Mouse (Mus musculus): Measurements from ENCODE around the gene Skiv2l. TPM values are rescaled to one million over a fixed set of nuclear protein-coding genes. Genes with fewer than 3 reads are reported as not detected.

The Skiv2l gene
- total RNA-seq, 2 experiments from 2014 or later, result 71.4 to 74.8 TPM

Small RNAs within 50 kb of the gene (microRNA-seq; reads per million reads assigned to microRNA genes)
- 2.5 to 3.7 reads per million in 2 experiments for gene Mir6970
- 4.7 reads per million in 2 experiments for gene Mir6971
- gene Mir6972, result 0 reads per million in 2 experiments

Other genes starting within 250 kb of the Skiv2l start
- 100 to 1,000 TPM in 1 of 2 experiments, 10 to 100 TPM in 1; 96.4 to 102 TPM for gene Rnf5, start 246.5 kb downstream of the Skiv2l start, total RNA-seq (2021)
- 100 to 1,000 TPM; 164 to 172 TPM for gene Agpat1, start 245.9 kb downstream of the Skiv2l start, total RNA-seq (2021)
- gene Egfl8, start 234.2 kb downstream of the Skiv2l start, total RNA-seq (2021), result 1 to 10 TPM; 6.0 to 7.0 TPM
- gene Ppt2, start 221.7 kb downstream of the Skiv2l start, total RNA-seq (2021), result 10 to 100 TPM; 32.9 to 34.1 TPM
- 100 to 1,000 TPM; 231 to 238 TPM for gene Prrt1, start 220.7 kb downstream of the Skiv2l start, total RNA-seq (2021)
- gene Fkbpl, start 205.4 kb downstream of the Skiv2l start, total RNA-seq (2021), result 10 to 100 TPM; 11.8 to 14.8 TPM
- gene Atf6b, start 203.1 kb downstream of the Skiv2l start, total RNA-seq (2021), result 10 to 100 TPM; 75.8 to 78.6 TPM
- 1 to 10 TPM; 4.1 to 4.7 TPM for gene Tnxb, start 179.7 kb downstream of the Skiv2l start, total RNA-seq (2021)
- gene C4b, start 106.3 kb downstream of the Skiv2l start, total RNA-seq (2021), result 1 to 10 TPM; 8.7 to 9.6 TPM
- not detected for gene Cyp21a1, start 45.6 kb downstream of the Skiv2l start, total RNA-seq (2021)
- 10 to 100 TPM; 63.6 to 64.2 TPM for gene Stk19, start 13.3 kb downstream of the Skiv2l start, total RNA-seq (2021)
- gene Dxo, start 13.2 kb downstream of the Skiv2l start, total RNA-seq (2021), result 10 to 100 TPM; 36.1 to 39.9 TPM
- 10 to 100 TPM; 30.2 to 38.5 TPM for gene Nelfe, start 181 bp upstream of the Skiv2l start, total RNA-seq (2021)
- not detected for gene Cfb, start 12.3 kb upstream of the Skiv2l start, total RNA-seq (2021)
- gene Zbtb12, start 29.3 kb upstream of the Skiv2l start, total RNA-seq (2021), result 10 to 100 TPM in 1 of 2 experiments, 1 to 10 TPM in 1; 9.8 to 10.0 TPM
- under 1 TPM in 1 of 2 experiments, not detected in 1; 0.20 TPM for gene Gm20547, start 31.8 kb upstream of the Skiv2l start, total RNA-seq (2021)
- gene C2, start 48.1 kb upstream of the Skiv2l start, total RNA-seq (2021), result 1 to 10 TPM; 1.3 to 1.4 TPM
- gene Ehmt2, start 48.3 kb upstream of the Skiv2l start, total RNA-seq (2021), result 100 to 1,000 TPM; 174 to 175 TPM
- under 1 TPM; 0.16 to 0.20 TPM for gene Slc44a4, start 64.3 kb upstream of the Skiv2l start, total RNA-seq (2021)
- gene Neu1, start 81.0 kb upstream of the Skiv2l start, total RNA-seq (2021), result 10 to 100 TPM; 23.6 to 24.4 TPM
- gene Hspa1b, start 109.0 kb upstream of the Skiv2l start, total RNA-seq (2021), result 1 to 10 TPM; 4.3 to 5.3 TPM
- not detected for gene Gm20481, start 119.7 kb upstream of the Skiv2l start, total RNA-seq (2021)
- 1 to 10 TPM; 6.8 to 8.7 TPM for gene Hspa1a, start 121.9 kb upstream of the Skiv2l start, total RNA-seq (2021)
- gene Hspa1l, start 122.5 kb upstream of the Skiv2l start, total RNA-seq (2021), result under 1 TPM; 0.30 to 0.38 TPM
- 10 to 100 TPM; 24.2 to 25.9 TPM for gene Lsm2, start 131.7 kb upstream of the Skiv2l start, total RNA-seq (2021)
- gene Vars, start 150.8 kb upstream of the Skiv2l start, total RNA-seq (2021), result 10 to 100 TPM; 56.3 to 62.1 TPM
- gene Vwa7, start 166.4 kb upstream of the Skiv2l start, total RNA-seq (2021), result under 1 TPM; 0.16 to 0.30 TPM
- 1 to 10 TPM in 1 of 2 experiments, under 1 TPM in 1; 0.53 to 1.4 TPM for gene Sapcd1, start 177.8 kb upstream of the Skiv2l start, total RNA-seq (2021)
- gene Msh5, start 196.5 kb upstream of the Skiv2l start, total RNA-seq (2021), result 1 to 10 TPM in 1 of 2 experiments, under 1 TPM in 1; 0.91 to 1.4 TPM
- gene Clic1, start 199.8 kb upstream of the Skiv2l start, total RNA-seq (2021), result 10 to 100 TPM; 19.3 to 19.6 TPM
- gene Ddah2, start 208.8 kb upstream of the Skiv2l start, total RNA-seq (2021), result 10 to 100 TPM; 47.3 to 59.0 TPM
- not detected for gene Ly6g6c, start 215.2 kb upstream of the Skiv2l start, total RNA-seq (2021)
- gene Mpig6b, start 216.0 kb upstream of the Skiv2l start, total RNA-seq (2021), result not detected
- 1 to 10 TPM; 2.8 to 3.5 TPM for gene Ly6g6e, start 226.7 kb upstream of the Skiv2l start, total RNA-seq (2021)
- 1 to 10 TPM in 1 of 2 experiments, under 1 TPM in 1; 0.78 to 1.6 TPM for gene Ly6g6d, start 227.9 kb upstream of the Skiv2l start, total RNA-seq (2021)
- not detected for gene Ly6g6f, start 235.4 kb upstream of the Skiv2l start, total RNA-seq (2021)
- gene Abhd16a, start 239.1 kb upstream of the Skiv2l start, total RNA-seq (2021), result 10 to 100 TPM; 77.4 to 79.9 TPM

Measured in layer of hippocampus, postnatal 10 days (tissue).